Mouse (Mus musculus) left cerebral cortex, adult 18-20 months (tissue): ENCODE data around the gene Fbrsl1. TPM values are rescaled to one million over a fixed set of nuclear protein-coding genes. Genes with fewer than 3 reads are reported as not detected.

ENCODE experiments used
- DNase-seq, 2 experiments: peaks; one replicate each; pipeline ENCODE4 v3.0.0; 2021 to 2022; ENCODE audit warnings: low spot score in 2 of 2, mixed read lengths in 1 of 2
- total RNA-seq, 2 experiments: library from RNA; stranded (reverse); gene quantifications; 2 replicates each; pipeline ENCODE4 v1.2.3; 2021

The Fbrsl1 gene
- total RNA-seq, 2 experiments from 2014 or later: 73.8 to 80.7 TPM

DNA sequence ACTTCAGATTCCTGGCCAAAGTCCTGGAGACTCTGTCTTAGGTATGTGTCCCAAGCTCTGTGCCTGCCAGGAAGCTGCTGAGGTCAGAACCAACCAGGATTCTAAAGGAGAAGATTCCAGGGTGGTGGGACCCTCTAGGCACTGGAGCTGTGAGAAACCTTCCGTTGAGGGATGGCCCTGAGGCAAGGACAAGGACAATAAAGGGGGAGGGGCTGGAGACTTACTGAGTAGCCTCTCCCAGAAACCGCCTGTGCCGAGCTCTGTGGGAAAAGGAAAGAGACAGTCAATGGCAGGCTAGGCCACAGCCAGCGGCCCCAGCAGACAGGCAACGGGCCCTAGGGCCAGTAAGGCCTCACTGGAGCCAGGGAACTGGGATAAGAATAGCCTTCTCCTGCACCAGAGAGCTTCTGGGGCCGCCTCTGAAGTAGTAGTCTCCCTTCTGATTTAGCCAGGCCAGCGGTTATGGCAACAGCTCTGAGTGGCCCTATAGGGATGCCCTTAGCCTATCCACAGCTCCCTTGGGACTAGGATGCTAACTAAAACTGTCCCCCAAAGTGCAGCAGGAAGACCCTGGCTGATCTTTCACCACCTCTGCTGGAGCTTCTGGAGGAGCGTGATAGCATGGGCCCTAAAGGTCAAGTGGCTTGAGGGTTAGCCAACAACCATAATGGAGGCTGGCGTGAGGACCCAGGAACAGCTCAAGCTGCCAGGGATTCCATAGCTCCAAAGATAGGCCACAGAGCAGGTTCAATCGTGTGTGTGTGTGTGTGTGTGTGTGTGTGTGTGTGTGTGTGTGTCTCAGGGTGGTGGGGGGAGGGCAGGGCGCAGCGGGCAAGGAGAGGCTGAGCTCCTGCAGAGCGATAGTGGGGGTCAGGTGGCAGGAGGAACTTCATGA lies 32.2 kb downstream of the Fbrsl1 start:
- no peak for DNase-seq

DNA sequence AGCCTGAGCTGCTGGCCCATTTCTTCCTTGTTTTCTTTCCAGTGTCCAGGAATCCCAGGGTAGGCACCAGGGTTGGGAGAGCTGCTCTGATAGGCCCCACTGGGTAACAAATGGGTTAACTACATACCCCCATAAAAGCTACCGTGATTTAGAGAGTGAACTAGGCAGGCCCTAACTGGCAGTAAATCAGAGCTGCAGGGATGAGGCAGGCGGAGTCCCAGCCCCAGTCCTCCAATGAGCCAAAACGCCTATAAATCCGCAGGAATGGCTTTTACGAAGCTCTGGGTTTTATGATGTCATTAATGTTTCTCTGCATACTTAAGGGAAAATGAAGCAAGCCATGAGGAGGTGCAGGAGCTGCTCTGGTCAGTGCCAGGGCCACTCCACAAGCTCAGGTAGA lies 33.3 kb downstream of the Fbrsl1 start:
- no peak for DNase-seq

DNA sequence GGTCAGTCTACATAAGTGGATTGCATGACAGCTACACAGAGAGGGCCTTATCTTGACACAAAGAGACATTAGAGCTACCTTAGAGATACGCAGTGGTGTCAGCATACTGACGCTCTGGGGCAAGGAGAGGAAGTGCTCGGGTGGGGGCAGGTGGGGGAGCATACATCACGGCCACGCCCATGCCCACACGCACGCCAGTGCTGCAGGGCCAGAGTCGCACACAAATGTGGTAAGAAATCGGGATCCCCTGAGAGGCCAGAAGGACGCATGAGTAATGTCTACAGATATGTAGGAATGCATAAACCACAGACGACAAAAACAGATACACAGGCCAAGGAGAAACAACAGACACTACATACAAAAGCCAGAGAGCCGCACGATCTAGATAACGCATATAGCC lies 35.3 kb downstream of the Fbrsl1 start:
- no peak for DNase-seq

DNA sequence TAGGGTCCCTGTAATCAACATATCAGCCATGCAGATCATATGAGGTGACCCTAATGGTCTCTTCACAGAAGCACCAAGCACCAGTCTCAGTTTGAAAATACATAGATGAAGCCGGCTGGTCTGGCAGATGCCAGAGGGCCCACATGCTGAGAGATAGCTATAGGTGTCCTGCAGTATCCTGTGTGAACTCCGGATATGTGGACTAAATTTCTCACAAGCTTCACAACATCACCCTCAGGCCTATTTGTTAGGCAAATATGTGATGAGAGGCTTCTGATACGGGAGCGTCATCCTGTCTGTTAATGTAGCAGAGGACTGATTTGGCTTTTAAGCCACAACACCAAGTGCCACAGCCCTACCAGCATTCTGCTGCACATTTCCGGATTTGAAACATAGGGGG lies 37.9 kb downstream of the Fbrsl1 start:
- DNase-seq: no peak

DNA sequence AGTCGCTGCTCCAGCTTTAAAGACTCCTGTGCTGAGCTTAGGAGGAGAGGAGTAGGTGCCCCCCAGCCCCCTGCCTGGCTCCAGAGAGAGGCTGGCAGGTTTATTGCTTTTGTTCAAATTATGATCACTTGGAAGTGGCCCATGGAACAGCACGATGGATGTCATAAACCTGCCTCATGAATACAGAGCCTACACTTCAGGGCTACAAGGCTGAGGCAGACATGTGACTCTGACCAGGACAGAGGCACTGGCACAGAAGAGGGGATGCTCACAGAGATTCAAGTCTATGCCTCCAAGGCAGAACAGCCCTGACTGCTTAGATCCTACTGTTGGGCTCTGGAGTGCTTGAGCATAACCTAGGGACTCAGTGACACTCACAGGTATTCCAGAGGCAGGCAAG lies 39.3 kb downstream of the Fbrsl1 start:
- no peak for DNase-seq

DNA sequence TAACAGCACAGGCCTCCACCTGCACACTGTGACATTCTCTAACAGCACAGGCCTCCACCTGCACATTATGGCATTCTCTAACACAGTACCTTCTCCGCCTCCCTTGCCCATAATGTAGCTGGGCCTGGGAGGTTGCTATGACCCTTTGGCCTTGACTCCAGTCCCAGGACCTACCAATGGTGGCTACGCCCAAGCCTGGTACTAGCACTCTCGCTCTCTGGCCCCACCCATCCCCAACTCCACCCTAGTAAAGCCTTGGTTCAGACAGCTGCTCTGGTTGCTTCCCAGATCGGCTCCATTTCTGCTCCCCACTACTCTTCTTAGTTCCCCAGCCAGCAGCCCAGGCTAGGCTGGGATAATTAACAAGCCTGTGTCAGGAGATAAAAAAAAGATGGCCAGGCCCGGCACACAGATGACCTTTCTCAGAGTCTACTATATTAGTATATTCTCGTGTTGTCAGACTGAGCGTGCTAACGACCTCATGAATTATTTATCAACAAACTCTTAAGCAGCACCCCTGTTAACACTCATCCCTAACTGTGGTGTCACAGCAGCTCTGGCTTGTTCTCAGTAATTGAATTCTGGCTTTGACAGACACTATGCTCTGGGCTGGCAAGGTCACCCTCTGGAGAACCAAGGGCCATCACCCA lies 42.1 kb downstream of the Fbrsl1 start:
- DNase-seq: no peak

DNA sequence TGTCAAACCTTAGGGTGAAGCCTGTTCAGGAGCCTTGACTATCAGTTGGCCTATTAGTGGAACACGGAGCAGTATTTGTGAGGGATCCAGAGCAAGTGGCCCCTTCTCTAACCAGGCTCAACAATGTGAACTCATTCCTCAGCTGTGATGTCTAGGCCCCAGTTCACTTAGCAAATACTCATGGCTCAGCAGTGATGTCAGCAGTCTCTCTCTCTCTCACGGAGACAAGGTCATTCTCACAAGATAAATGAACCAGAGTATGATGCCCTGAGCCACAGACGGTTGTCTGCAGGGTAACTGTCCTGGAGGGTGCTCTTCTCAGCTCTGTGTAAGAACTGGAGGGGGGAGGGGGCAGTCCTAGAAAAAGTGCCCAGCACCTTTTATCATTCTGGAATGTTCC lies 44.4 kb downstream of the Fbrsl1 start:
- DNase-seq: no peak

DNA sequence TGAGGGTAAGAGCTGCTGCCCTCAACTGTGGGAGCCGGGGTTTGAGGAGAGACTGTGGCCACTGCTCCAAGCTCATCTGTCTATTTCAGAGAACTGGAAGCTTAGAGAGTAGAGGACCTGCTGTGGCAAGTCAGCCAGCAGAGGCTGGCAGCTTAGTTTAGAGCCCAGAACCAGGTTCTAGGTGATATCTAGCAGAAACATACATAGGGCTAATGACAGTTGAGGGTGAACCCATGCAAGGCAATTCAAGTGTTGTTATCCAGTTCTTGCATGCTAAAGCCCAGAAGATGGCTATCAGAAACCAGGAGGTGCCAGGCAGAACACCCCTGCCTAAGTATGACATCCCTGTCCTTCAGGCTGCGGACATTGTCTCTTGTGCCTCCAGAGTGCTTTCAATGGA lies 45.7 kb downstream of the Fbrsl1 start:
- DNase-seq: no peak

DNA sequence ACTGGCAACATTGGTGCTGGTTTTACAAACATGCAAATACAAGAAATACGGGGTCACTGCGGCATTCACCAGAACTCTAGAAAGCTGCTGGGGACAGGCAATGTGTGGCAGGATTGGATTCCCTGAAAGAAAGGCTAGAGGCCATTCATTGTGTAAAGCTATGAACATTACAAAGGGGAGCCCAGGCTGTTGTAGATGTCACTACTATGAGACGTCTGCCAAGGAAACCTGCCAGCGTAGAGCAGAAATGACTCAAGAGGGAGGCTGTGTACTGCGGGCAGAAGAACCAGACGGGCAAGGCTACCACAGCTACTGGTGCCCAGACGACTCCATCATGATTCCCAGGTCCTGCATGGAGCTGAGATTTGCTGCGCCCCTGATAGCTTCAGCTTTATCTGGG lies 47.2 kb downstream of the Fbrsl1 start:
- DNase-seq: no peak

DNA sequence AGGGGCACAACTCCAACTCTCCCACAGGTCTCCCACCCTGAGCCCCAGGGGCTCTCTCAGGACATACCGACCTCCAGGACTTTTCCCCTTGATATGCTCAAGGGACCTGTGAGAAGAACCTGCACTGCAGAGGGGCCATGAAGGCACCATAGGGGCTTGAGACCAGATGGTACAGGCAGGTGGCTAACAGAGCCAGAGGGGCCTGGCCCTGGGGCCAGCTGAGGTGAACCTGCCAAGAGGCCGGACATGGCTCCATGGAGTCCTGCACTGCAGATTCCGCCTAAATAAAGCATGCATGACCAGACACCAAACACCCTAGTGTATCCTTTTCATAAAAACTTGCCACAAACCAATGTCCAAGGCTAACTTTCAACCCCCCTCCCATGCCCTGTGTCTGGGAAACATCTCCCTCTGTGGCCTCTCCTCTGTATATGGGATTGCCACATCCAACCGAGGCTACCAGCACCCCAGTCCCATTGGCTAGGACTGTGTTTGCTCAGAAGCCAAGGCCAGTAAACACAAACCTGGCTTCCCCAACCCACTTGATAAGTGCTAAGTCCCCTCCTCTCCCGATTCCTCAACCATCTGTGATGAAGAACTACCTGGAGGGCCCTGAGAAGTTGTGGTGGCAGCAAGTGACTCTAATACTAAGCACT lies 53.2 kb downstream of the Fbrsl1 start:
- no peak for DNase-seq

DNA sequence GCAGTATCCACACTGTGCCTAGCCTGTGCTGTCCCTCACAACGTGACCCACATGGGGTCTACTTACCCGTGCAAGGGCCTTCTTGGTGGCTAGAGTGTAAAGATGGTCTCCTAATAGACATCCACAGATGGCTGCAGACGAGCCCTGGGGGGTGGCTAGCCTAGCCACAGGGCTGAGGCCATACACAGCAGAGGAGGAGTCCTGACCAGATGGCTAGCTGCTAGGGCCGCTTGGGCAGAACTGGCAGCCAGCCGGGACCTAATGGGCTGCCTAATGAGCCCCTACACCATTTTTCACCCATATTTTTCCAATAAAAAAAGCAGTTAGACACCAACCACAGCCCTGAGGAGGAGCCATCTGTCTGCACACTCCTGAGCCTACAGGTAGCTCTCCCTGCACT lies 55.6 kb downstream of the Fbrsl1 start:
- DNase-seq: no peak

DNA sequence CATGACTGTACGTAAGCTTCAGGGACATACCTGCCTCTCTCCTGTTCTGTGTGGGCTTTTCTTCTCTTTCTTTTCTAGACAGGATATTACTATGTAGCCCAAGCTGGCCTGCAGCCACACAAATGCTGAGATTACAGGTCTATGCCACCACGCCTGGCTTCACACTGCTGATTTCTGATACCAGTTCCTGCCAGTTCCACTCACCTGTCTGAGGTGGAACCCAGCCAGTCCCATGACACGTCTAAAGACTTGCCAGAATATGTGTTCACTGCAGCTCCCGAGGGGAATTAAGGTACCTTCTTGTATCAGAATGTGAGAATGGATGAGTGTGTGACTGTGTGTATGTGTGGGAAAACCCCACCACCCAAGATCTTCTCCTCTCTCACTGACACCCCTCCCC lies 57.7 kb downstream of the Fbrsl1 start:
- no peak for DNase-seq

DNA sequence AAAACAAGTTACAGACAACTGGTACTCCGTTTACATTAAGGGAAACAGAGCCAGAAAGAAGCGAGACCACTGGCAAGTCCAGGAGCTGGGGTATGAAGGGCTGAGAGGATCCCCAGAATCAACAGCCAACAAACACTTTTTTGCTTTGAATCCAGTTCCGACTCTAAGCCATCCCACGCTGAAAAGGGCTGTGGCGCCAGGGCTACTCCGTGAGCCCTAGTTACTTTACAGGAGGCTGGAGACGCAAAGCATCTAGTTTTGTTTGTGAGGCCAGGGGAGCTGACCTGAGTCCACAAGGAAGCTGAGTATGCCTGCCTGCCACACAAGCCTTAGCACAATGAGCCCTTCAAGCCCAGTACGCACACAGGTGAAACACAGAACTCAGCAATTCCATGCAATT lies 61.0 kb downstream of the Fbrsl1 start:
- no peak for DNase-seq

DNA sequence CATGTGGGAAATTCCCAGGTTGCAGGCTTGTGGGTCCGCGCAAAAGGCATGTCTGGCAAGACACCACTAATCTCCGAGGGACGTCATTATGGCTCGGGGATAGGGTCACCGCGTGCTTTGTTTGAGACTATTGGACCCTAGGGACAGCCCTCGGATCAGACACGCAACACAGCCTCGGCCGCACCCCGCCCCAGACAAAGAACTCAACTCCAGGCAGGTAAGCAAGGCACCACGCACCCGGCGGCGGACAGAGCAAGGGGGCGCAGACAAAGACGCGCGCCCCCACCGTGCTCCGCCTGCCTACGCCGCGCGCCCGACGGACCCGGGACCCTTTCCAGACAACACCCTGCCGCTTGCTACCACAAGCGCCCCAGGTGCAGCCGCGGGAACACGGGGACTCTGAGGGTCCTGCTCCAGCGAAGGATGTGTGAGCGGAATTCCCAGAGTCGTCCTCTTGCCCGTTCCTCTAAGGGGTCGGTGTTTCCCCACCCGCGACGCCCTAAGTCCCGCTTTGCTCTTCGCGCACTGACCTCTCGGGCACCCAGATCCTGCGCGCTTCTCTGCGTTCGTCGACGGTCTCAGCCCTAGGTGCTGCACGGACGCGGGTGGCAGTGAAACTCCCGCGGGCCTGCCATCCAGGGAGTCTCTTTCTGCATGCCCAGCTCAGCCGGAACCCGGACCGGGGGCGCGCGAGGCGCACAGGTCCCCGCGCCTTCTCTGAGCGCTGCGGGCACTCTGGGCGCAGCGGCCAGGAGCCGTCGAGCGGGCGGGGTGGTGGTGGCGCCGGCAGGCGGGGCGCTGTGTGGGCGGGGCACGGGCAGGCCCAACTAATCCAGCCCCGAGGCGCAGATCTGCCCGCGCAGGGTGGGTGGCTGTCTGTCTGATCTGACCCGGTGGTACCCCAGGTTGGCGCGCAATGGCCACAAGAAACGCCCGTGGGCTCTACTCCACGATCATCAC lies 61.7 kb downstream of the Fbrsl1 start:
- DNase-seq: peak; percentile 61 to 67

DNA sequence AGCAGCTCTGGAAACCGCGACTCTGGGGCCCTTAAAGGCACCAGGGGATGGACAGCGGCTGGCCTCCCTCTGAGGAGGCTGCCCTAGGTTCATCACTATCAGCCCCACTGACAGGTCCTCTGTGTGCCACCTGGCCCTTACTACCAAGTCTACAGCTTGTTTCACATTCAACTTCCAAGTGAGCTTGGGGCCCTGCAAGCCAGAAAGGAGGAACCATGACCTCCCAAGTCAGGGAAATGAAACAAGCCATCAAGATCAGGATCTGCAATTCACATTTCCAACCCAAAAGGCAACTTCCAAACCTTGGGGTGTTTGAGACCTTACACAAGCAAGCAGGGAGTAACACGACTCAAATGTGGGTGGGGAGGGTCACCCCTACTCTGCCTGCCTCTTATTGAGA lies 63.0 kb downstream of the Fbrsl1 start:
- DNase-seq: no peak

DNA sequence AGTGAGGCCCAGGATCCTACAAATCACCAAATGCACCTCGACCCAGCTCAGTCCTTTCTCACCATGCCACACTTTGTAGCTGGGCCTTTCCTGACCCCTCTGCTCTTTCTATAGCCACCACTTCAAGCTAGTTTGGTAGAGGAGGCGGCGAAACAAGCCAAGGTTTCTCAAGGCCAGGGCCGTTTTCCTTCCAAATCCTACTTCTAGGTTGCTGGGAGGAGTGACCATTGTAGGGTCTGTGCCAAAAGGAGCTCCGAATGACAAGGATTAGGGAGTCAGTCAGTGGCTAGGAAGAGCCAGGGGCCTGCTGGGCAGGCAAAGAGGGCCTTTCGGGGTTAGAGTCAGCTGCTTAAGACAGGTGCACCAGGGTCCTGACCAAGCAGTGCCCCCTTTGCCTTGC lies 63.8 kb downstream of the Fbrsl1 start:
- DNase-seq: no peak

DNA sequence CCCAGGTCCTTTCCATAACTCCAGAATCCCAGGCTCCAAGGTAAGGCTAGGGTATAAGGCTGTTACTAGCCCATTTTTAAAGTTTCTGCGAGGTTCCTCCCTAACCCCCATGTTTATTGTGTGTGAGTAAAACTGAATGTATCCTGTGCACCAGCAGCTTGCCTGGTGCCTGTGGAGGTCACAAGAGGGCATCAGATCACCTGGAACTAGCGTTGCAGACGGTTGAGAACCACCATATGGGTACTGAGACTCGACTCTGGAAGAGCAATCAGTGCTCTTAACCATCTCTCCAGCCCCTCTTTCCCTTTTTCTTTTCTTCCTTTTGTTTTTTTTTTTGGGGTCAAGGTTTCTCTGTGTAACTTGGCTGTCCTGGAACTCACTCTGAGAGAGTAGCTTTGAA lies 68.5 kb downstream of the Fbrsl1 start:
- no peak for DNase-seq

DNA sequence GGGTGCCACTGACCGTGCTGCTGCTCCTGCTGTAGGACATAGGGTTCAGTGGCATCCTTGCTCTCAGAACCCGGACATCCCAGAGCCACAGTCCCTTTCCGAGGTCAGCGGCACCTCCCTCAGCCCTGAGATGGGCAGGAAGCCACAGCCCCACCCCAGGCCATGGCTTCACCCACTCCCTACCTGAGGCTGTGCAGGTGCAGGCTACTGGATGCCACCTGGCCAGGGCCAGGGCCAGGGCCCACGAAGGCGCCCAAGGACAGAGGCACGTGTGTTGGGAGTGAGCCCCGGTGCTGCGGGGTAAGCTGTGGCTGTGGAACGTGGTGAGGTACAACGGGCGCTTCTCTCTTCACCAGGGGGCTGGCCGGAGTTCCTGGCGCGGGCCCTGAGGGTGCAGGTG lies 69.2 kb downstream of the Fbrsl1 start:
- no peak for DNase-seq

DNA sequence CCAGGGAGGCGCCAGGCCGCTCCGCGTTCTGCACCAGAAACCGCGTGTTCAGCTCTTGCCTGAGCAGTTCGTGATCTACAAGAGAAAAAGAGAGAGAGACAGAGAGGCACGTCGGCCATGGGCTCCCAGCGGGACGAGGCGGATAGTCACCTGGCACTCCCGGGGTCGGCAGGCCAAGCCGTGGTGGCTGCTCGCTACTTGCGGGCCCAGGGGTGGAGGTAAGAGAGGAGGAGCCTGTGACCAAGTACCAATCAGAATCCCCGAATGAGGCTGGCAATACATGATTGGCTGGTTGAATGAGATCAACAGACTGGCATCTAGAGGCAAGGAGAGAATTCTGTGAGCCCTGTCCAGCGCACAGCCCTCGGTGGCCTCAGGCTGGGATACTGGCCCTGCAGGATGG lies 70.1 kb downstream of the Fbrsl1 start:
- DNase-seq: peak in 1 of 2 experiments; percentile 29

DNA sequence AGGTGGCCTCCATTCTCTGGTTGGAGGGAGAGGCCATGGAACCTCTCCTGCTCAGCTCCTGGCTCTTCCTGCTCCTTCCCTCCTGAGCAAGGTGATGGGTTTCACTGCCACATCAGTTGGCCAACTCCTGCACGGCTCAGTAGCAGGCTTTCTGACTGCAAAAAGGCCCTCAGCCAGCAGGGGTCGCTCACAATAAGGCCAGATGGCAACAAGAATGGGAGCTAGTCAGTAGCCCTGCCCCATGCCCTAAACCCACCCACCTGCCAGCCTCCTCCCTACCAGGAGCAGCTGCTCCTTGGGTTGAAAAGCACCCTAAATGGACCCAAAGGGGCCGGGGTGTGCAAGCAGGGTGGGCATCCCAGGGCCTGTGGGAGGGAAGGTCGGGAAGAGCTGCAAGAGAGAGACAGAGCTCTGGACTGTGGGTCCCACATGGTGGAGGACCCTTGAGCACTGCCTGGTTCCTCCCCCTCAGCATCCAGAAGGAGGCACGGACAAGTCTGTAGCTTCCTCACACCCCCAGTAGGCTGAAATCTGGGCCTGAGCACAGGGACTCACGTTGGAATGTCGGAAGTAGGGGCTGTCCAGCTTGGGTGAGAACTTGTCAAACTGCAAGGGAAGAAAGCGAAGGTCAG lies 71.4 kb downstream of the Fbrsl1 start:
- DNase-seq: peak; percentile 77 to 84
